9 mouse cellular contexts compared by ENCODE assay signal in genomic region chr15:98983431-98984081, GRCm38 (mm10). TPM values are rescaled to one million over a fixed set of nuclear protein-coding genes. Genes with fewer than 3 reads are reported as not detected.
A peak's percentile ranks its signal among the peaks of the same experiment; 100 is the strongest.
DNase-seq lines count a peak whose midpoint lies in the region; ATAC-seq and TF ChIP-seq lines count a peak whose summit lies in the region.
"Had no signal": no experiment of that assay in that cellular context is flagged by ENCODE, and none has a peak within 500 bp of the region (broad histone marks: within the 10 kb centered on the region; RNA-seq: fewer than 3 reads in every experiment).

No protein-coding gene starts in this region.

- no peaks in the 10 kb centered on the region for H3K27me3 ChIP-seq in intestine, embryonic 14.5 days (replicated peaks; ENCODE audit: control insufficient read depth, insufficient read depth, low read length)
- H3K27me3 ChIP-seq in intestine, postnatal 0 days (replicated peaks; ENCODE audit: control insufficient read depth, insufficient read depth, low read length) = no peaks in the 10 kb centered on the region
- no peaks in the 10 kb centered on the region for H3K27me3 ChIP-seq in hindbrain, embryonic 11.5 days (ENCODE audit: control insufficient read depth, insufficient read depth, low read length)
- no peaks in the 10 kb centered on the region for H3K27me3 ChIP-seq in neural tube, embryonic 13.5 days
- H3K27me3 ChIP-seq: limb, embryonic 13.5 days had no signal

- H3K9ac ChIP-seq in intestine, embryonic 14.5 days (ENCODE audit: low read length) = peak overlapping the region; percentile 18; the same call in 1 of the 2 replicates
- H3K9ac ChIP-seq in intestine, postnatal 0 days (ENCODE audit: low read depth, low read length) = no peak overlapping the region
- H3K9ac ChIP-seq in hindbrain, embryonic 11.5 days (ENCODE audit: low read depth, low read length) = peak overlapping the region; percentile 79
- H3K9ac ChIP-seq in neural tube, embryonic 13.5 days = peak overlapping the region; percentile 91
- H3K9ac ChIP-seq: limb, embryonic 13.5 days had no signal

- WGBS in intestine, embryonic 14.5 days = 50% methylated on average over 16 of the region's 16 CpGs
- WGBS in intestine, postnatal 0 days = 42% methylated on average over 16 of the region's 16 CpGs
- WGBS in hindbrain, embryonic 11.5 days = 26% methylated on average over 16 of the region's 16 CpGs
- 15% methylated on average over 16 of the region's 16 CpGs for whole genome bisulfite sequencing in neural tube, embryonic 13.5 days

- H3K4me3 ChIP-seq in intestine, embryonic 14.5 days (ENCODE audit: low read depth, low read length) = no peak overlapping the region
- no peak overlapping the region for H3K4me3 ChIP-seq in intestine, postnatal 0 days (ENCODE audit: low read depth, low read length)
- peak overlapping the region; percentile 47 for H3K4me3 ChIP-seq in hindbrain, embryonic 11.5 days (ENCODE audit: low read depth, low read length)
- H3K4me3 ChIP-seq in neural tube, embryonic 13.5 days = peak overlapping the region; percentile 46
- H3K4me3 ChIP-seq: limb, embryonic 13.5 days had no signal

- H3K4me1 ChIP-seq in intestine, embryonic 14.5 days (replicated peaks; ENCODE audit: control insufficient read depth, insufficient read depth, low read length) = peaks cover 14% of the 10 kb centered on the region
- H3K4me1 ChIP-seq in intestine, postnatal 0 days (replicated peaks; ENCODE audit: control insufficient read depth, insufficient read depth, low read length) = no peaks in the 10 kb centered on the region
- H3K4me1 ChIP-seq in hindbrain, embryonic 11.5 days (replicated peaks; ENCODE audit: control insufficient read depth, insufficient read depth, low read length) = peaks cover 10% of the 10 kb centered on the region
- peaks cover 68% of the 10 kb centered on the region for H3K4me1 ChIP-seq in neural tube, embryonic 13.5 days (replicated peaks)

- TF ChIP-seq CTCF in intestine, postnatal 0 days (IDR thresholded peaks at IDR 0.05; ENCODE audit: low read depth) = no peak

- H3K4me2 ChIP-seq in intestine, embryonic 14.5 days (ENCODE audit: low read length) = no peak overlapping the region
- H3K4me2 ChIP-seq in intestine, postnatal 0 days (replicated peaks; ENCODE audit: low read depth) = no peak overlapping the region
- peak overlapping the region; percentile 72 for H3K4me2 ChIP-seq in hindbrain, embryonic 11.5 days (replicated peaks; ENCODE audit: low read depth, low read length)
- peak overlapping the region; percentile 67 for H3K4me2 ChIP-seq in neural tube, embryonic 13.5 days
- H3K4me2 ChIP-seq: limb, embryonic 13.5 days had no signal

- peak overlapping the region; percentile 16; the same call in 1 of the 2 replicates for H3K27ac ChIP-seq in intestine, embryonic 14.5 days (ENCODE audit: low read depth)
- H3K27ac ChIP-seq in intestine, postnatal 0 days (ENCODE audit: low read depth, low read length) = no peak overlapping the region
- peak overlapping the region; percentile 96 for H3K27ac ChIP-seq in hindbrain, embryonic 11.5 days (ENCODE audit: low read depth, low read length)
- peak overlapping the region; percentile 99 for H3K27ac ChIP-seq in neural tube, embryonic 13.5 days (replicated peaks)
- H3K27ac ChIP-seq: limb, embryonic 13.5 days had no signal

- H3K9me3 ChIP-seq in intestine, embryonic 14.5 days (ENCODE audit: control insufficient read depth, low read length) = no peaks in the 10 kb centered on the region
- H3K9me3 ChIP-seq in intestine, postnatal 0 days (ENCODE audit: control insufficient read depth) = no peaks in the 10 kb centered on the region
- H3K9me3 ChIP-seq in hindbrain, embryonic 11.5 days (ENCODE audit: control insufficient read depth, low read length) = no peaks in the 10 kb centered on the region
- H3K9me3 ChIP-seq in neural tube, embryonic 13.5 days = no peaks in the 10 kb centered on the region
- H3K9me3 ChIP-seq: limb, embryonic 13.5 days had no signal

- DNase-seq in intestine, embryonic 14.5 days (ENCODE audit: low spot score) = no peak
- DNase-seq in embryo, embryonic 11 days = peak; percentile 78
- peak; percentile 81 for DNase-seq in hindbrain, embryonic 11.5 days (ENCODE audit: low spot score)
- no peak for DNase-seq in frontal cortex, adult 2 months (ENCODE audit: extremely low spot score in 1 of 2, low spot score in 1 of 2)
- DNase-seq in urinary bladder, adult 18-20 months (ENCODE audit: low spot score in 2 of 2) = no peak
- DNase-seq in urinary bladder, postnatal 10 days (ENCODE audit: low spot score) = no peak

- ATAC-seq in intestine, embryonic 14.5 days (replicated peaks; ENCODE audit: low FRiP score, low TSS enrichment, low read depth) = 0 out of 2 replicates have a peak, but pooled peaks have one; percentile 33
- no peak for ATAC-seq in intestine, postnatal 0 days
- ATAC-seq in hindbrain, embryonic 11.5 days (ENCODE audit: low FRiP score) = peak; percentile 80
- ATAC-seq in neural tube, embryonic 13.5 days (ENCODE audit: low read depth) = peak; percentile 54

- no peaks in the 10 kb centered on the region for H3K36me3 ChIP-seq in intestine, embryonic 14.5 days (ENCODE audit: control insufficient read depth, insufficient read depth, low read length)
- no peaks in the 10 kb centered on the region for H3K36me3 ChIP-seq in intestine, postnatal 0 days (ENCODE audit: control insufficient read depth, insufficient read depth)
- H3K36me3 ChIP-seq in hindbrain, embryonic 11.5 days (ENCODE audit: control insufficient read depth, insufficient read depth, low read length) = no peaks in the 10 kb centered on the region
- no peaks in the 10 kb centered on the region for H3K36me3 ChIP-seq in neural tube, embryonic 13.5 days
- H3K36me3 ChIP-seq: limb, embryonic 13.5 days had no signal

RNA-seq across cellular contexts. Expression of gene Tuba1a, which starts 30.1 kb away (rescaled TPM):
- polyA plus RNA-seq in intestine, embryonic 14.5 days (2014; fragmentation: Nextera tagmentation; extraction: Ambion mirVana) = 1,282 and 1,437 TPM in 2 replicates
- 457 and 503 TPM in 2 replicates for polyA plus RNA-seq in intestine, postnatal 0 days (2015; fragmentation: Nextera tagmentation; extraction: Ambion mirVana)
- 8,897 and 9,833 TPM in 2 replicates for polyA plus RNA-seq in hindbrain, embryonic 11.5 days (2014; fragmentation: Nextera tagmentation; extraction: Ambion mirVana)
- 13,124 and 14,228 TPM in 2 replicates for polyA plus RNA-seq in neural tube, embryonic 13.5 days (2015; fragmentation: Nextera tagmentation; extraction: Ambion mirVana)
- polyA plus RNA-seq in frontal cortex, adult 2 months (2012; rRNA removed) = 1,817 and 1,854 TPM in 2 replicates

RNA-seq across cellular contexts. Expression of gene Gm49450, which starts 30.2 kb away (rescaled TPM):
- not detected in 2 replicates for polyA plus RNA-seq in intestine, embryonic 14.5 days (2014; fragmentation: Nextera tagmentation; extraction: Ambion mirVana)
- not detected in 2 replicates for polyA plus RNA-seq in intestine, postnatal 0 days (2015; fragmentation: Nextera tagmentation; extraction: Ambion mirVana)
- polyA plus RNA-seq in hindbrain, embryonic 11.5 days (2014; fragmentation: Nextera tagmentation; extraction: Ambion mirVana) = not detected in 2 replicates
- polyA plus RNA-seq in neural tube, embryonic 13.5 days (2015; fragmentation: Nextera tagmentation; extraction: Ambion mirVana) = not detected in 2 replicates
- 0.17 and 3.5 TPM in 2 replicates for polyA plus RNA-seq in frontal cortex, adult 2 months (2012; rRNA removed)
- polyA plus RNA-seq: limb, embryonic 13.5 days had no signal

RNA-seq across cellular contexts. Expression of gene Tuba1c, which starts 46.1 kb away (rescaled TPM):
- polyA plus RNA-seq in intestine, embryonic 14.5 days (2014; fragmentation: Nextera tagmentation; extraction: Ambion mirVana) = 269 and 276 TPM in 2 replicates
- 271 and 315 TPM in 2 replicates for polyA plus RNA-seq in intestine, postnatal 0 days (2015; fragmentation: Nextera tagmentation; extraction: Ambion mirVana)
- polyA plus RNA-seq in hindbrain, embryonic 11.5 days (2014; fragmentation: Nextera tagmentation; extraction: Ambion mirVana) = 93.2 and 95.2 TPM in 2 replicates
- polyA plus RNA-seq in neural tube, embryonic 13.5 days (2015; fragmentation: Nextera tagmentation; extraction: Ambion mirVana) = 25.6 and 29.7 TPM in 2 replicates
- polyA plus RNA-seq in frontal cortex, adult 2 months (2012; rRNA removed) = 5.8 and 10.6 TPM in 2 replicates

RNA-seq across cellular contexts. Expression of gene Tuba1b, which starts 49.2 kb away (rescaled TPM):
- 1,667 and 1,776 TPM in 2 replicates for polyA plus RNA-seq in intestine, embryonic 14.5 days (2014; fragmentation: Nextera tagmentation; extraction: Ambion mirVana)
- 391 and 435 TPM in 2 replicates for polyA plus RNA-seq in intestine, postnatal 0 days (2015; fragmentation: Nextera tagmentation; extraction: Ambion mirVana)
- polyA plus RNA-seq in hindbrain, embryonic 11.5 days (2014; fragmentation: Nextera tagmentation; extraction: Ambion mirVana) = 1,792 and 1,905 TPM in 2 replicates
- polyA plus RNA-seq in neural tube, embryonic 13.5 days (2015; fragmentation: Nextera tagmentation; extraction: Ambion mirVana) = 1,062 and 1,121 TPM in 2 replicates
- polyA plus RNA-seq in frontal cortex, adult 2 months (2012; rRNA removed) = 1,157 and 1,186 TPM in 2 replicates

Comparison
In these comparisons a context has a peak if more than half of its experiments do, and no peak if none do; other contexts are left out.
1. DNase-seq: peak in embryo, embryonic 11 days (single experiment) and hindbrain, embryonic 11.5 days (single experiment); none in intestine, embryonic 14.5 days (single experiment), frontal cortex, adult 2 months (0 of 2), urinary bladder, adult 18-20 months (0 of 2) and urinary bladder, postnatal 10 days (single experiment).
2. H3K4me2 ChIP-seq: peak in hindbrain, embryonic 11.5 days (single experiment) and neural tube, embryonic 13.5 days (single experiment); none in intestine, embryonic 14.5 days (single experiment) and intestine, postnatal 0 days (single experiment).
3. H3K4me3 ChIP-seq: peak in hindbrain, embryonic 11.5 days (single experiment) and neural tube, embryonic 13.5 days (single experiment); none in intestine, embryonic 14.5 days (single experiment) and intestine, postnatal 0 days (single experiment).